ENCODE assay signal across 26 mouse cellular contexts in genomic region chr7:27383233-27383632, GRCm38 (mm10). TPM values are rescaled to one million over a fixed set of nuclear protein-coding genes. Genes with fewer than 3 reads are reported as not detected.
DNase-seq lines count a peak whose midpoint lies in the region; ATAC-seq and TF ChIP-seq lines count a peak whose summit lies in the region.
"Had no signal": no experiment of that assay in that cellular context is flagged by ENCODE, and none has a peak within 500 bp of the region (broad histone marks: within the 10 kb centered on the region; RNA-seq: fewer than 3 reads in every experiment).

No protein-coding gene starts in this region.

- peak overlapping the region; percentile 24; the same call in 1 of the 2 replicates for H3K27ac ChIP-seq in ES-E14 (ENCODE audit: insufficient read depth, low read depth, low read length, poor library complexity, severe bottlenecking)
- H3K27ac ChIP-seq: forebrain, embryonic 12.5 days; heart, embryonic 15.5 days; kidney, postnatal 0 days; limb, embryonic 13.5 days; lung, embryonic 15.5 days; macrophage; midbrain, embryonic 13.5 days; neural tube, embryonic 12.5 days had no signal

- no peak for ATAC-seq in megakaryocyte, adult 5-6 weeks (ENCODE audit: poor library complexity, severe bottlenecking)
- ATAC-seq: midbrain, embryonic 13.5 days had no signal

- peak overlapping the region; percentile 18 for H3K4me3 ChIP-seq in megakaryocyte, embryonic 14.5 days (replicated peaks)
- H3K4me3 ChIP-seq in ES-E14 (ENCODE audit: insufficient read depth in 1 of 2, low read depth in 1 of 2, low read length in 2 of 2, poor library complexity in 1 of 2, severe bottlenecking in 1 of 2): no peak overlapping the region
- H3K4me3 ChIP-seq: forebrain, embryonic 12.5 days; heart, embryonic 15.5 days; limb, embryonic 13.5 days; lung, embryonic 15.5 days; midbrain, embryonic 13.5 days; neural tube, embryonic 12.5 days had no signal

- no peak for DNase-seq in ES-E14 (ENCODE audit: low read depth, low spot score)
- peak; percentile 65 for DNase-seq in c-Kit-negative CD71-positive TER-119-positive erythroid progenitor cells, embryonic 14.5 days (ENCODE audit: low read depth, low spot score)
- DNase-seq in thymus, adult 18-20 months: no peak
- DNase-seq in lung, postnatal 25 days (ENCODE audit: low spot score): no peak
- no peak for DNase-seq in kidney, postnatal 10 days
- DNase-seq: cerebellum, postnatal 10 days; heart, adult 11 months; kidney, adult 18-20 months; layer of hippocampus, postnatal 36 days; right cerebral cortex, adult 18-20 months; thymus, postnatal 36 days had no signal

- no peaks in the 10 kb centered on the region for H3K36me3 ChIP-seq in megakaryocyte, embryonic 14.5 days (replicated peaks; ENCODE audit: low read length)
- no peaks in the 10 kb centered on the region for H3K36me3 ChIP-seq in ES-E14 (ENCODE audit: control insufficient read depth, insufficient read depth, low read length, poor library complexity, severe bottlenecking)
- H3K36me3 ChIP-seq: forebrain, embryonic 12.5 days; heart, embryonic 15.5 days; limb, embryonic 13.5 days; lung, embryonic 15.5 days; midbrain, embryonic 13.5 days; neural tube, embryonic 12.5 days had no signal

- in situ Hi-C loops in ES-E14 (cut with MboI; ENCODE audit: low sequenced_read_pairs in 2 of 2, unreplicated experiment in 2 of 2): no loop called here

- H3K27me3 ChIP-seq in megakaryocyte, embryonic 14.5 days (replicated peaks): peaks cover 28% of the 10 kb centered on the region
- H3K27me3 ChIP-seq: lung, embryonic 15.5 days had no signal

- peaks cover 9% of the 10 kb centered on the region; the same call in 1 of the 2 replicates for H3K9me3 ChIP-seq in megakaryocyte, embryonic 14.5 days
- H3K9me3 ChIP-seq in ES-E14 (ENCODE audit: control insufficient read depth, insufficient read depth, low read depth, low read length): no peaks in the 10 kb centered on the region
- H3K9me3 ChIP-seq: forebrain, embryonic 12.5 days; heart, embryonic 15.5 days; limb, embryonic 13.5 days; lung, embryonic 15.5 days; midbrain, embryonic 13.5 days; neural tube, embryonic 12.5 days had no signal

- H3K4me1 ChIP-seq in megakaryocyte, embryonic 14.5 days: peaks cover 35% of the 10 kb centered on the region
- H3K4me1 ChIP-seq in ES-E14 (ENCODE audit: control insufficient read depth in 2 of 2, insufficient read depth in 2 of 2, low read length in 2 of 2, poor library complexity in 1 of 2): peaks cover 8 to 28% of the 10 kb centered on the region in 2 experiments; a peak in 3 of 4 replicates
- H3K4me1 ChIP-seq: heart, embryonic 15.5 days; lung, embryonic 15.5 days; neural tube, embryonic 12.5 days had no signal

- H3K9ac ChIP-seq in ES-E14 (ENCODE audit: insufficient read depth, low read depth, low read length, poor library complexity, severe bottlenecking): no peak overlapping the region
- H3K9ac ChIP-seq: forebrain, embryonic 12.5 days; heart, embryonic 15.5 days; limb, embryonic 13.5 days; lung, embryonic 15.5 days; neural tube, embryonic 12.5 days had no signal

TF ChIP-seq in ES-E14, 5 proteins besides CTCF, POLR2A, EP300 and RAD21:
- TF ChIP-seq ZNF384 (IDR thresholded peaks at IDR 0.05; ENCODE audit: low read depth, low read length) (peak; percentile 95), ZC3H11A (IDR thresholded peaks at IDR 0.05; ENCODE audit: borderline replicate concordance, low read depth, low read length) (no peak), MAFK (IDR thresholded peaks at IDR 0.05; ENCODE audit: insufficient read depth, low read depth, low read length) (peak; percentile 98), HCFC1 (IDR thresholded peaks at IDR 0.05; ENCODE audit: borderline replicate concordance, insufficient read depth, low read length) (no peak), CHD2 (IDR thresholded peaks at IDR 0.05; ENCODE audit: low read depth, low read length) (no peak)

RNA-seq across cellular contexts. Expression of gene Gm20479, which starts 26.0 kb away (rescaled TPM):
- 1.4 and 7.6 TPM in 2 replicates for polyA plus RNA-seq in megakaryocyte, embryonic 14.5 days (2012; ENCODE audit: insufficient read depth, low replicate concordance)
- not detected in 2 replicates for total RNA-seq in megakaryocyte, adult 5-6 weeks (2015)
- total RNA-seq in megakaryocyte, adult 5-6 weeks (2017): not detected in 2 replicates
- total RNA-seq in ES-E14 (2012; rRNA removed): 1.4 and 1.5 TPM in 2 replicates
- total RNA-seq: hematopoietic stem cell, adult 5-6 weeks; layer of hippocampus, adult 18-20 months; layer of hippocampus, postnatal 36 days; left cerebral cortex, postnatal 14 days had no signal
- polyA plus RNA-seq: embryonic facial prominence, embryonic 14.5 days; forebrain, embryonic 12.5 days; frontal cortex, adult 2 months; heart, embryonic 15.5 days; limb, embryonic 13.5 days; macrophage; midbrain, embryonic 13.5 days; neural tube, embryonic 12.5 days had no signal

RNA-seq across cellular contexts. Expression of gene Shkbp1, which starts 27.4 kb away (rescaled TPM):
- 214 and 344 TPM in 2 replicates for polyA plus RNA-seq in megakaryocyte, embryonic 14.5 days (2012; ENCODE audit: insufficient read depth, low replicate concordance)
- total RNA-seq in megakaryocyte, adult 5-6 weeks (2015): 42.6 and 43.6 TPM in 2 replicates
- 30.9 and 34.0 TPM in 2 replicates for total RNA-seq in megakaryocyte, adult 5-6 weeks (2017)
- total RNA-seq in ES-E14 (2012; rRNA removed): 28.8 and 45.5 TPM in 2 replicates

RNA-seq across cellular contexts. Expression of gene Ltbp4, which starts 45.7 kb away (rescaled TPM):
- 0.28 TPM in 1 of 2 replicates, not detected in the other for polyA plus RNA-seq in megakaryocyte, embryonic 14.5 days (2012; ENCODE audit: insufficient read depth, low replicate concordance)
- not detected in 2 replicates for total RNA-seq in megakaryocyte, adult 5-6 weeks (2015)
- total RNA-seq in megakaryocyte, adult 5-6 weeks (2017): not detected in 2 replicates
- total RNA-seq in ES-E14 (2012; rRNA removed): 65.8 and 114 TPM in 2 replicates
- total RNA-seq: hematopoietic stem cell, adult 5-6 weeks had no signal
- polyA plus RNA-seq: macrophage had no signal

Comparison
In these comparisons a context has a peak if more than half of its experiments do, and no peak if none do; other contexts are left out.
1. RNA of gene Ltbp4, which starts 45.7 kb away (total RNA-seq): 65.8 to 114 TPM in ES-E14; not detected in megakaryocyte, adult 5-6 weeks; every median in the first group is over 10 times any median in the second.